Mouse (Mus musculus) lung, adult 2 months (tissue): ENCODE results near the gene Nucb1.

Source experiments
- CTCF ChIP-seq: fragments of 200-500 bp; IDR thresholded peaks from 2 replicates; pipeline ENCODE4 v1.5.1; 2011; ENCODE audit warnings: mild to moderate bottlenecking, low read length, control low read depth; ENCODE audit not compliant: insufficient read depth
- POLR2A ChIP-seq: fragments of 200-500 bp; IDR thresholded peaks from 2 replicates; pipeline ENCODE4 v1.6.1; 2011; ENCODE audit warnings: low read depth, mild to moderate bottlenecking, control low read depth, low read length, borderline replicate concordance; ENCODE audit errors: extremely low read depth

DNA sequence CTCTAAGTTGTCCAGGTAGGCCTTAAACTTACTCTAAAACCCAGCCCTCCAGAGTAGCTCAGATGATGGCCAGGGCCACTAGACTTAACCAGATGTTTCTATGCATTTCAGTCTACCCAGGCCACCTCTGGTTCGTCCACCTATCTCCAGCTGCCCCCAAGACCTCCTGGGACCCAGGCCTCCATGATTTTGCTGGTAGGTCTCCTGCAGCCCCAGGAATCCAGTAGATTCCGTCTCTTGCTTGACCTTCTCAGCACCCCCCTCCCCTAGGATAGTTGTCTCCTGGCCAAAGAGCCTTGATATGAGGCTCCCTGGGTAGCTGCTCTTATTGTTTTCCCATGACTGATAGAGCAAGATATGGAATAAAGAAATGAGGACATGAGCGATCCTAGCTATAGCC, 28.9 kb upstream of the Nucb1 start:
- TF ChIP-seq POLR2A (no peak), CTCF (no peak)
